12 mouse cellular contexts compared by ENCODE assay signal in genomic region chr1:153994871-153995270, GRCm38 (mm10).
A peak's percentile ranks its signal among the peaks of the same experiment; 100 is the strongest.
DNase-seq lines count a peak whose midpoint lies in the region.
"Had no signal": no experiment of that assay in that cellular context is flagged by ENCODE, and none has a peak within 500 bp of the region (broad histone marks: within the 10 kb centered on the region; RNA-seq: fewer than 3 reads in every experiment).

No protein-coding gene starts in this region.

- peak; percentile 13 for DNase-seq in cerebellum, adult 9-10 months
- DNase-seq in cerebellum, postnatal 4 days (ENCODE audit: low spot score in 2 of 2) = no peak
- peak; percentile 59 for DNase-seq in layer of hippocampus, adult 11-12 months (ENCODE audit: low spot score)
- DNase-seq in layer of hippocampus, adult 9-10 months (ENCODE audit: low spot score) = no peak
- peak; percentile 33 for DNase-seq in left cerebral cortex, adult 11 months (ENCODE audit: low spot score)
- no peak for DNase-seq in left cerebral cortex, postnatal 25 days (ENCODE audit: low spot score in 2 of 2)
- no peak for DNase-seq in gastrocnemius, adult 18-20 months (ENCODE audit: low spot score)
- DNase-seq: adrenal gland, postnatal 14 days; cerebellum, postnatal 10 days; gastrocnemius, postnatal 36 days; heart, adult 18-20 months; heart, postnatal 14 days had no signal

- intact Hi-C loops in left cerebral cortex, postnatal 25 days (cut with DNase I) = no loop called here

Comparison
In these comparisons a context has a peak if more than half of its experiments do, and no peak if none do; other contexts are left out.
1. DNase-seq: peak in cerebellum, adult 9-10 months (single experiment), layer of hippocampus, adult 11-12 months (single experiment) and left cerebral cortex, adult 11 months (single experiment); none in cerebellum, postnatal 4 days (0 of 2), layer of hippocampus, adult 9-10 months (single experiment), left cerebral cortex, postnatal 25 days (0 of 2) and gastrocnemius, adult 18-20 months (single experiment).